Mouse (Mus musculus) spleen, postnatal 0 days (tissue): Measurements from ENCODE around the gene Elovl5. TPM values are rescaled to one million over a fixed set of nuclear protein-coding genes. Genes with fewer than 3 reads are reported as not detected.

ENCODE experiments used
- polyA plus RNA-seq: library from polyadenylated mRNA; unstranded; fragments of >200 nt; fragmentation: Nextera tagmentation; extraction: Ambion mirVana; gene quantifications from 2 replicates; pipeline ENCODE4 v1.2.1, GENCODE M21; 2015

Elovl5 gene
- 19.4 and 23.5 TPM in 2 replicates for polyA plus RNA-seq

DNA sequence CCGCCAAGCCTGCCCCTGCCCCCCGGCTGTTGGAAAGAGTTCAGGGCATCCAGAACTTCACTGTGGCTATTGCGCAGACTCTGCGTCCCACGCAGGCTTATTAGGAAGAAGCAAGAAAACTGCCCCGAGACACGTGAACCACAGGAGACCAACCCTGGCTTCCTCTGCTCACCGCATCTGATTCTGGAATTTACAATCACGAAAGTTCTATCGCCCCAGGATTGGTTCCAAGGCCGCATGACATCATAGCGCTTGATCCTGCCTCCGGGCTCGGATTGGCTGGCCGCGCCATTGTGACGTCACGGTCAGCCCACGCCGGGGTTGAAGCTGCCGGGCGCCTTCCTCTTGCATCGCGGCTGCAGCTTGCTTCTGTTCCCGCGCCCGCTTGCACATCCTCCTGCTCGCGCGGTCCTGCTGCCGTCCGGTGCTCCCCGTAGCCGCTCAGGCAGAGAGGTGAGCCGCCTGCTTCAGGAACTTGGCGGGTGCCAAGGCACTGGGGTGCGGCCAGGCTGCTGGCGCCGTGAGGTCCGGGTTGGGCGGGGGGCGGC lies at the start of gene Elovl5:
Gene Elovl5, plus strand, starts transcription at position 291 of the 548 bp plus-strand sequence.

Other genes with a start within 250 kb of the Elovl5 start
- 35.3 and 39.9 TPM in 2 replicates for gene Gclc, start 162.8 kb upstream of the Elovl5 start, polyA plus RNA-seq
- not detected in 2 replicates for gene Gcm1, start 134.6 kb downstream of the Elovl5 start, polyA plus RNA-seq
- 67.9 and 76.3 TPM in 2 replicates for gene Fbxo9, start 191.7 kb downstream of the Elovl5 start, polyA plus RNA-seq
- gene Ick, start 191.8 kb downstream of the Elovl5 start, polyA plus RNA-seq = 7.6 and 8.2 TPM in 2 replicates